Mouse (Mus musculus) bone marrow macrophage, adult 2 months (primary cell): ENCODE measurements around the gene Tmem125.

ENCODE experiments used
- CTCF ChIP-seq: IDR thresholded peaks from 2 replicates; pipeline ENCODE4 v1.5.1; 2012; ENCODE audit warnings: low read depth, mild to moderate bottlenecking, low read length, moderate library complexity
- POLR2A ChIP-seq: IDR thresholded peaks from 2 replicates; pipeline ENCODE4 v1.6.1; 2012; ENCODE audit warnings: mild to moderate bottlenecking, low read depth, low read length, borderline replicate concordance

DNA sequence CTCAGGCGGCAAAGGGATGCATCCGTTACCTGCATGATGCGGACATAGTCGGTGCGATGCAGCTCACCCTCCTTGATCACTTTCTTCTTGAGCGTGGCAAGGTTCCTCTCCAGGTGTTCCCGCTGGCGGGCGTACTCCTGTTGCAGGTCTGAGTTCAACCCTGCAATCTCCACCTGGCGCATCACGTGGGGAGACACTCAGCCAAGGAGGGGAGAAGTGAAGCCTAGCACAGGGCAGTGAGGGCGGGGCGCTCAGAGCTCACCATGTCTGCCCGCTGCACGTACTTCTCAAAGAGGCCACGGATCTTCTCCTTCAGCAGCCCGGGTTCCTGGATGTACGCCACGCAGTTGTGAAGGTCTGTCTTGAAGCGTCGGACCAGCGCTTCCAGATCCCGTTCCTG is 25.5 kb upstream of the Tmem125 start:
- TF ChIP-seq CTCF: no peak
- no peak for TF ChIP-seq POLR2A
